Mouse (Mus musculus): ENCODE data around the gene Prss57. TPM values are rescaled to one million over a fixed set of nuclear protein-coding genes. Genes with fewer than 3 reads are reported as not detected.
A peak's percentile ranks its signal among the peaks of the same experiment; 100 is the strongest.

The Prss57 gene
- polyA plus RNA-seq (2015; fragmentation: Nextera tagmentation; extraction: Ambion mirVana) = 31.6 and 32.5 TPM in 2 replicates

- DNase-seq (ENCODE audit: low spot score) = no peak
These were observed at the start of gene Prss57 for GRCm38 (mm10) chr10:79790861-79791260. Prss57 (minus strand) TSS chr10:79790961.

DNA sequence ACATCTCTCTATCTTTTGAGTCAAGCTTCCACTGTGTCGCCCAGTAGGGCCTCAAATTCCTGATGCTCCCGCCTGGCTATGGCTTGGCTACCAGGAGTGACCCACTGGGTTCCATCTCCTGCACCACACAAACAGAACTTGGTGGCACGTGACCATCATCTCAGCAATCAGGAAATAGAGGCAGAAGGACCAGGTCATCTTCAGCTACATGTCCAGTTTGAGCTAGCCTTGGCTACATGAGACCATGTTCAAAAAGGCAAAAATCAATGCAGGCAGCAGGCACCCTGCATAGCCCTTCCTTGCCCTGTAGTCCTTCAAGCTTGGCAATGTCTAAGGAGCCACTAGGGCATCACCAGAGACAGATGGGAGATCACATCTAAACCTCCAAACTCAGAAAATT lies 49.3 kb upstream of the Prss57 start:
- no peak for DNase-seq (ENCODE audit: low spot score)

- no peak for DNase-seq (ENCODE audit: low spot score)
These were observed 47.4 kb upstream of the Prss57 start for GRCm38 (mm10) chr10:79838151-79838550.

- no peak for DNase-seq (ENCODE audit: low spot score)
These were observed 46.2 kb upstream of the Prss57 start for GRCm38 (mm10) chr10:79836918-79837317.

DNA sequence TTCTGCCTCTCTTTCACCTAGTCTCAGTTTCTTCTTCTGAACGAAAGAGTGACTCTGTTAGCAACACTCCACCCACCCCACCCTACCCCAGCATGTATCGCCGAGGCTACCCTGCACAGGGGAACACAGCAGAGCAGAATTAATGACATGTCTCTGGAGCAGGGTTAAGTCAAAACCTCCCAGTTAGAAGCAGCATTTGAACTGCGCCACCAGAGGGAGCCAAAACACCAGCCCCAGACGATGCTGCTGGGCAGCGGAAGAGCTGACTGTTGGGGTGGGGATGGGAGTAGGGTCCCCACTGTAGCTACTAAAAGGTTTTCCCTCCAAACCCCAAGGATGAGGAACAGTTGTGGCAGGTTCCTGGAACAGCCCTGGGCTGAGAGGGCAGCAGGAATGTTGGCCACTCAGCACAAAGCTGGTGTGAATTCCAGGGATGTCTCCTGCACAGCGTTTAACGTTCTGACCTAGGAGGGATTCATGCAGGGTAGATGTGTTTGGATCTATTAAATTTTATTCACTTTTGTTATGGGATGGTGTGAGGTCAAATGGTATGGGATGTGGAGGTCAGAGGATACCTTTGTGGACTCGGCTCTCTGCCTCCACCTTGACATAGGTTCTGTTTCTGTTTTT lies 44.1 kb upstream of the Prss57 start:
- DNase-seq (ENCODE audit: low spot score) = peak; percentile 84

- DNase-seq (ENCODE audit: low spot score) = no peak
These were observed 42.0 kb upstream of the Prss57 start for GRCm38 (mm10) chr10:79832786-79833181.

DNA sequence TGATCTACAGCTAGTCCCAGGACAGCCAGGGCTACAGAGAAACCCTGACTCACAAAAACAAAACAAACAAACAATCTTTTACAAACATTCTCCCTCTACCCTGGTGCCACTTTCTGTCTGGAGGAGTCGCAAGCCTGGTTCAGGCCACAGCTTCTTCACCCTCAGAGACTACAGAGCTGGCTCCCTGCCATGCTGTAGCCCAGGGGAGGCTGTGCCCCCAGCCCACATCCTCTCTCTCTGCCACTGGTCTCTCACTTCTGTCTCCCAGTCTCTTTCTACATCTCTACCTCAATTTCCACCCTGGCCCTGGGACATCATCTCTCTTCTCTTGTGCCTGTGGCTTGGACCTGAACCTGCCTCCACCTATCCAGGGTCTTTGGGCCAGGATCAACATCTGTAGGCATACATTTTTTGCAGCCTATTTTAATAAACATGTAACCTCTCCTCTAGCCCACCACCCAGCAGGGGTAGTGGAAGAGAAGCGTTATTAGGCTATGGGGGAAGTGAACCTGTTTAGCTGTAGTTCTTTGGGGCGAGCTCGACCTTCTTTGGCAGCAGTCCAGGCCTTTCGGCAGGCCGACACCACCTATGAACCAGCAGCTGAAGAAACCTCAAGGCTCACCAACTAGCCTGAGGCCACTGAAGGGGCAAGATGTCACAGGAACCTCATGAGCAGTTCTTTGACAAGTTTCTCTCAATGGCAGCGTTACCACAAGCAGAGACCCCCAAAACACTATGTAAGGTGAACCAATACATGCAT lies 41.4 kb upstream of the Prss57 start:
- DNase-seq (ENCODE audit: low spot score) = peak; percentile 49

DNA sequence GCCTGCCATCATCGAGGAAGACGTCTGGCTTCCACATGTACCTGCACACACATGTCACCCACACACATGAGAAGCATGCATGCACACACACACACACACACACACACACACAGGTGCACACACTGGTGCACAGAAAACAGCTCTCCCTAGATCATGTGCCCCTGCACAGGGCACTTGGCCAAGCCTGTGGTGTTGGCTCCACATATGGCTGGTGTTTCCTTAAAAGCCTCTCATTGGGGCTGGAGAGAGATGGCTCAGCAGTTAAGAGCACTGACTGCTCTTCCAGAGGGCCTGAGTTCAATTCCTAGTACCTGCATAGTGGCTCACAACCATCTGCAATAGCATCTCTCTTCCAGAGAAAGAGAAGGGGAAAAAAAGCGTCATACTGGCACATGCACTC lies 40.8 kb upstream of the Prss57 start:
- no peak for DNase-seq (ENCODE audit: low spot score)

DNA sequence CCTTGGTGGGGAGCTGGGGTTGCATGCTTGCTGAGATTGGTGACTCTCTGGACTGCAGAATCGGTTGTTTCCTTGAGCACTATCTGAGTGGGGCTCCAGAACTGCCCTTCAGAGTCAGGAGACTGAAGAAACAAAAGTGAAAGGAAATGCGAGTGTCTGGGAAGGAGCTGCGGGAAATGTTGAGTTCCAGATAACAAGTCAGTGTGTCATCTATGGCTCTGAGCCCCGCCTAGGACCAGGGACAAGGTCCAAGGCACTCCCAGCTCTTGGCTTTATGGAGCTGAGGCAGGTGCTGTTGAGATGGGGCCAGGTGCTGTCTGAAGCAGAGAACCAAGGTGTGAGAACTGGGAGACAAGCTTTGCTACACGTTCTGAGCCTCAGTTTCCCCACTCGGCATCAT lies 33.7 kb upstream of the Prss57 start:
- DNase-seq (ENCODE audit: low spot score) = no peak

GRCm38 (mm10) chr10:79823011-79823410 lies 32.2 kb upstream of the Prss57 start:
- no peak for DNase-seq (ENCODE audit: low spot score)

- DNase-seq (ENCODE audit: low spot score) = no peak
These were observed 31.6 kb upstream of the Prss57 start for GRCm38 (mm10) chr10:79822372-79822771.

DNA sequence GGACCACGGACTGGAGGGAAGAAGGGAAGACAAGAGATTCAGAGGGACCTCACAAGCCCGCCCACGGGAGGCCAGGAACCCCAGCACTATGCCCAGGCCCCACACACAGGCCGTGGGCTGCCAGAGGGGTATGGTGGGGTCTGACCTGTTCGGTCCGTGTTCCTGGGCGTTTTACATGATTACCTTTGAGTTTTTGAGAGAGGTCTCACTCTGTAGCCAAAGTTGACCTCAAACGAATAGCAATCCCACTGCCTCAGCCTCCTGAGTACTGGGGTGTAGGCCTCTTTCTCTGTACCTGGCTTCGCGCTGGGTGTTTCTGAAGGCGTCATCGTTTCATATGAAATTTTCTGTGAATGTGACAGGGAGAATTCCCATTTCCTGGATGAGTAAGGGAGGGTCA lies 31.0 kb upstream of the Prss57 start:
- no peak for DNase-seq (ENCODE audit: low spot score)

DNA sequence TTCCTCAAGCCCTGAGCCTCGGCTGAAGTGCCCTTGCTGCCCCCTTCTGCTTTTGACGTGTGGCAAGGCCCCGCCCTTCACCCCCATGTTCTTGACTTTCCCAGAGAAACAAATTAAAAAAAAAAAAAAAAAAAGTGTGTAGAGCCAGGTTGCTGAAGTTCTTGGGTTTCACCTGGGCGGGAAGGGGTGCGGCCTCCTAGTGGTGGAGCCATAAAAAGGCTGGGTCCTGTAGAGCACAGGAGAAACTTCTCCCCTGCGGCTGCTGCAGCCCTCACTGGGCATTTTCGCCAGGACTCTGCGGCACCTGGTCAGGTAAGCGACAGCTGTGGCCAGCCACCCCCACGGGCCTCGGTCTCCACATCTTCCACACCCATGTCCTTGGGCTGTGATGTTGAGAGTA lies 30.0 kb upstream of the Prss57 start, which contains the start of gene Misp:
Misp (plus strand) TSS at position 208 of the 400 bp plus-strand sequence.
- DNase-seq (ENCODE audit: low spot score) = no peak

DNA sequence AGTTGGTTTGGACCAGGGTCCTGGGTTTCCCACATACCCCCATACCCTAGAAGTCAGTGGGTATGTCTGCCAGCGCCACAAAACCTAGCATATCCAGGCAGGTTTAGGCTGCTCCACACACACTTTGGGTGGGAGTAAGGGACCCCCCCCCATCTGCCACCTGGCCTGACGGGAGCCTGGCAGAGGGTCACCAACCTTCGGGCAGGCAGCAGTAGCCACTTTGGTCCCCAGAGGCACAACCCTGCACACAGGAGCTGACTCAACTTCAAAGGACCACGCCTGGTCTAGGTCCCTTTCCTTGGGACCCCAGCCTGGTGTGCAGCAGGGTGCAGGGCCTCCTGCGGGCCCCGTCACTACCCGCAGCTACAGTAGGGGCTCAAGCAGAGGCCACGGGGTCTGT lies 29.5 kb upstream of the Prss57 start:
- no peak for DNase-seq (ENCODE audit: low spot score)

DNA sequence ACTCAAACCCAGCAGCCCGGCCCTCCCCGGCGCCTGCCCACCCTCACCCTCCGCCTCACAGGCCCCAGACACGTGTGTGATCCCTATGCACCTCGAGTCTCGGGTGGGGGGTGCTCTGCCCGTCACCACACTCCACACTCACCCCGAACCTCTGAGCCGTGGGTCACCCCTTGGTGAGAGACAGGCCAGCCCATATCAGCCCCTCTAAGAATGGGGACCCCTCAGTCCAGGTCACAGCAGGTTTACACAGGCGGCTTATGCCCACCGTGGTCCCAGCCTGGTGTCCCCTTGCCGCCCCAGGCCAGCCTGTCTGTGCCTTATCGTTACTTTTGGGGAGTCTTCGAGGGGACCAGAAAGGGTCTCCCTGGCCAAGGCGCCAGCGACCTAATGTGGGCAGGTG lies 28.8 kb upstream of the Prss57 start:
- DNase-seq (ENCODE audit: low spot score) = no peak

GRCm38 (mm10) chr10:79818225-79818624 lies 27.5 kb upstream of the Prss57 start:
- no peak for DNase-seq (ENCODE audit: low spot score)

- no peak for DNase-seq (ENCODE audit: low spot score)
These were observed 26.4 kb upstream of the Prss57 start for GRCm38 (mm10) chr10:79817111-79817510.

- DNase-seq (ENCODE audit: low spot score) = peak; percentile 53
These were observed 25.1 kb upstream of the Prss57 start for GRCm38 (mm10) chr10:79815671-79816494.

DNA sequence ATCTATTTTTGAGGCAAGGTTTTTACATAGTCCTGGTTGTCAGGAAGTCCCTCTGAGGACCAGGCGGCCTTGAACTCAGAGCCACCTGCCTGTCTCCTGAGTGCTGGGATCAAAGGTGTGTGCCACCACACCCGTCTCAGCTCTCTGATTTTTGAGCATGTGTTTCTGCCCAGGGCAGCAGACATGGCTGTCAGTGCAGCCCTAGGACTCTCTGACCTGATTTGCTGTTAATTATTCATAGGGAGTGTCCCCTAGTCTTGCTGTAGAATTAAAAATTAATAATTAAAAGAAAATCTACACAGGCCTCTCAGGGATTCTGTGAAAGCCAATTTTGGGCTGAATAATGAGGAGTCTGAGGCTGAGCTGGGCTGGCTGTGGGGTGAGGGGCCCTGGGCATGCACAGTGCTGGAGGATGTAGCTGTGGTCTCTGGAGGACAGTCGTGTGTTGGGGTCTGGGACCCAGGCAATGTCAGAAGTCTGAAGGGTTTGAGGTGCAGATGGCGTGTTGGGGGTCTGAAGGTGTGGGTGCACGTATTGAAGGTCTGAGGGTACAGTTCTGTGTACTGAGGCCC lies 23.6 kb upstream of the Prss57 start:
- DNase-seq (ENCODE audit: low spot score) = no peak

DNA sequence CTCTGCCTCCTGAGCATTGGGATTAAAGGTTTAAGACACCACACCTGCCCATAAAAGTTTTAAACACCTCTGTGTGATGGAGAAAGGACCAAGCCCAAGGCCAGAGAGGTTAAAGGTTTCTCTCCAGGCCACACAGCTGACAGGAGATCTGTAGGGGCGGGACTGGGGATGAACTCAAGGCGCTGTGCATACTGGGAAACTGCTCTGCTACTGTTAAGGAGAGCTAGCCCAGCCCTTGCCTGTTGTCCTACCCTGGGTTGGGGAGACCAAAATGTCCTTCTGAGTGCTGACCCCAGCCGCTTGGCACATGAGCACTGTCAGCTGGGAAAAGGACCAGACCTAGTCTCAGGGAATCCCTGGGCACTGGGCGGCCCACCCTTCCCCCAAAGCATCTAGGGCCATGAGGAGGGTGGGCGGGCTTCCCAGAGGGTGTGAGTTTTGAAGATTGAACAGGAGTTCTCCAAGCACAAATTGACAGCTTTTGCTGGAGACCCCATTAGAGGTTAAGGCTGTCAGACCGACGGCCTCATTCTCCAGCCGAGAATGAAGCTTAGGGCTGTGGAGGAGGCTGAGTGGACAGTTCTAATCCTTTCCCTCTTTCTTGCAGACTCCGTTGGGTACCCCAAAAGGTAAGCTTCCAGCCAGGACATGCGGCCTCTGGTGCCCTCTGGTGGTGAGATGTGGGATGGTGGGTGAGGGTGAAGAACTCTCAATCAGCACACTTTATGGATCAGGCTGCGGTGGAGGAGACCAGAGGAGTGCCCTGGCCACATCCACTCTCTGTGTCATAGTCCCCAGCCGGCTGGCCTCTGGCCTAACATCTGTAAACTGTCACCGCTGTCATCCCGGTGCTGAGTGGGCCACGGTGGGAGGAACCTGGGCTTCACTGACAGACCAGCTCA lies 21.2 kb upstream of the Prss57 start:
- peak; percentile 85 for DNase-seq (ENCODE audit: low spot score)

- DNase-seq (ENCODE audit: low spot score) = no peak
These were observed 18.0 kb upstream of the Prss57 start for GRCm38 (mm10) chr10:79808728-79809127.

Measured in thymus, postnatal 0 days (tissue).